Mouse (Mus musculus): ENCODE data around the gene Ghrhr.

The Ghrhr gene

GRCm38 (mm10) chr6:55351712-55352111 lies 24.4 kb upstream of the Ghrhr start:
- in situ Hi-C loops (cut with MboI; ENCODE audit: low sequenced_read_pairs) = no loop called here

GRCm38 (mm10) chr6:55353711-55354445 lies 22.2 kb upstream of the Ghrhr start:
- in situ Hi-C loops (cut with MboI; ENCODE audit: low sequenced_read_pairs) = no loop called here

GRCm38 (mm10) chr6:55354456-55355117 lies 21.5 kb upstream of the Ghrhr start:
- in situ Hi-C loops (cut with MboI; ENCODE audit: low sequenced_read_pairs) = no loop called here

- in situ Hi-C loops (cut with MboI; ENCODE audit: low sequenced_read_pairs) = no loop called here
Measured at GRCm38 (mm10) chr6:55355575-55355974, 20.5 kb upstream of the Ghrhr start.

GRCm38 (mm10) chr6:55356017-55356703 lies 19.9 kb upstream of the Ghrhr start:
- in situ Hi-C loops (cut with MboI; ENCODE audit: low sequenced_read_pairs) = no loop called here

GRCm38 (mm10) chr6:55356976-55357635 lies 19.0 kb upstream of the Ghrhr start:
- in situ Hi-C loops (cut with MboI; ENCODE audit: low sequenced_read_pairs) = no loop called here

- in situ Hi-C loops (cut with MboI; ENCODE audit: low sequenced_read_pairs) = no loop called here
Measured at GRCm38 (mm10) chr6:55357636-55358031, 18.5 kb upstream of the Ghrhr start.

- in situ Hi-C loops (cut with MboI; ENCODE audit: low sequenced_read_pairs) = no loop called here
Measured at GRCm38 (mm10) chr6:55358731-55359143, 17.4 kb upstream of the Ghrhr start.

GRCm38 (mm10) chr6:55362663-55363062 lies 13.4 kb upstream of the Ghrhr start:
- in situ Hi-C loops (cut with MboI; ENCODE audit: low sequenced_read_pairs) = no loop called here

- in situ Hi-C loops (cut with MboI; ENCODE audit: low sequenced_read_pairs) = no loop called here
Measured at GRCm38 (mm10) chr6:55367126-55367525, 9.0 kb upstream of the Ghrhr start.

GRCm38 (mm10) chr6:55370831-55371230 lies 5.3 kb upstream of the Ghrhr start:
- in situ Hi-C loops (cut with MboI; ENCODE audit: low sequenced_read_pairs) = no loop called here

GRCm38 (mm10) chr6:55376511-55376910 lies 416 bp downstream of the Ghrhr start:
- in situ Hi-C loops (cut with MboI; ENCODE audit: low sequenced_read_pairs) = no loop called here

GRCm38 (mm10) chr6:55377461-55377860 lies 1.4 kb downstream of the Ghrhr start:
- in situ Hi-C loops (cut with MboI; ENCODE audit: low sequenced_read_pairs) = no loop called here

- in situ Hi-C loops (cut with MboI; ENCODE audit: low sequenced_read_pairs) = no loop called here
Measured at GRCm38 (mm10) chr6:55379641-55380335, 3.7 kb downstream of the Ghrhr start.

- in situ Hi-C loops (cut with MboI; ENCODE audit: low sequenced_read_pairs) = no loop called here
Measured at GRCm38 (mm10) chr6:55381966-55382365, 5.9 kb downstream of the Ghrhr start.

GRCm38 (mm10) chr6:55383897-55384296 lies 7.8 kb downstream of the Ghrhr start:
- in situ Hi-C loops (cut with MboI; ENCODE audit: low sequenced_read_pairs) = no loop called here

GRCm38 (mm10) chr6:55384356-55384951 lies 8.4 kb downstream of the Ghrhr start:
- in situ Hi-C loops (cut with MboI; ENCODE audit: low sequenced_read_pairs) = no loop called here

GRCm38 (mm10) chr6:55388546-55389169 lies 12.6 kb downstream of the Ghrhr start:
- in situ Hi-C loops (cut with MboI; ENCODE audit: low sequenced_read_pairs) = no loop called here

GRCm38 (mm10) chr6:55389321-55389720 lies 13.2 kb downstream of the Ghrhr start:
- in situ Hi-C loops (cut with MboI; ENCODE audit: low sequenced_read_pairs) = no loop called here

- in situ Hi-C loops (cut with MboI; ENCODE audit: low sequenced_read_pairs) = no loop called here
Measured at GRCm38 (mm10) chr6:55391814-55392213, 15.7 kb downstream of the Ghrhr start.

All from CH12F3 (cell line).